Mouse (Mus musculus) liver, postnatal 0 days (tissue): ENCODE measurements around the gene Hrh3. TPM values are rescaled to one million over a fixed set of nuclear protein-coding genes. Genes with fewer than 3 reads are reported as not detected.

ENCODE experiments used
- ATAC-seq: fragments of 200-750 bp; cut with Nextera tagmentation; 2 replicates; pipeline ENCODE4 v1.8.0; 2017; ENCODE audit warnings: mild to moderate bottlenecking, moderate library complexity
- DNase-seq: peaks from one replicate; pipeline ENCODE4 v3.0.0-alpha.2; 2016
- H3K27ac ChIP-seq: fragments of 300-500 bp; sonication (generic); 2 replicates; pipeline ENCODE4 v1.5.1; 2014; ENCODE audit warnings: antibody characterized with exemption, moderate library complexity, mild to moderate bottlenecking, low read depth
- H3K27me3 ChIP-seq: fragments of 300-500 bp; sonication (generic); 2 replicates; pipeline ENCODE4 v1.6.1; 2014; ENCODE audit warnings: low read length, control low read depth, mixed read lengths; ENCODE audit not compliant: insufficient read depth
- H3K36me3 ChIP-seq: fragments of 300-500 bp; sonication (generic); replicated peaks from 2 replicates; pipeline ENCODE4 v1.6.1; 2014; ENCODE audit warnings: mild to moderate bottlenecking, control low read depth, low read length, moderate library complexity, mixed read lengths; ENCODE audit not compliant: insufficient read depth
- H3K4me1 ChIP-seq: fragments of 300-500 bp; sonication (generic); 2 replicates; pipeline ENCODE4 v1.6.1; 2014; ENCODE audit warnings: antibody characterized with exemption, mild to moderate bottlenecking, control low read depth; ENCODE audit not compliant: insufficient read depth
- H3K4me2 ChIP-seq: fragments of 300-500 bp; sonication (generic); 2 replicates; pipeline ENCODE4 v1.6.1; 2014; ENCODE audit warnings: low read depth, mild to moderate bottlenecking, low read length, moderate library complexity, mixed read lengths
- H3K4me3 ChIP-seq: fragments of 300-500 bp; sonication (generic); 2 replicates; pipeline ENCODE4 v1.5.1; 2014; ENCODE audit warnings: low read depth, low read length
- H3K9ac ChIP-seq: fragments of 300-500 bp; sonication (generic); replicated peaks from 2 replicates; pipeline ENCODE4 v1.6.1; 2014; ENCODE audit warnings: mild to moderate bottlenecking, moderate library complexity
- H3K9me3 ChIP-seq: fragments of 300-500 bp; sonication (generic); 2 replicates; pipeline ENCODE4 v1.6.1; 2016; ENCODE audit warnings: mild to moderate bottlenecking, control low read depth, low read length, mixed read lengths
- CTCF ChIP-seq: sonication (generic); IDR thresholded peaks from 2 replicates; pipeline ENCODE4 v1.5.1; 2016; ENCODE audit warnings: antibody characterized with exemption, low read depth
- EP300 ChIP-seq: IDR thresholded peaks from 2 replicates; pipeline ENCODE4 v1.6.1; 2016; ENCODE audit warnings: antibody characterized with exemption, low read depth, mild to moderate bottlenecking
- WGBS: fragments of 180-500 bp; shearing (Covaris S2); extraction: QIAGEN DNeasy Blood & Tissue Kit; methylation state at CpG from one replicate; pipeline ENCODE4 v1.1.7; 2014; ENCODE audit not compliant: insufficient replicate concordance; 5-methylcytosine and 5-hydroxymethylcytosine counted together
- polyA plus RNA-seq: library from polyadenylated mRNA; unstranded; fragments of >200 nt; fragmentation: Nextera tagmentation; extraction: Ambion mirVana; gene quantifications from 2 replicates; pipeline ENCODE4 v1.2.1, GENCODE M21; 2015

The Hrh3 gene
- polyA plus RNA-seq, 1 experiment from 2014 or later = not detected

GRCm38 (mm10) chr2:180133231-180133630 is 28.9 kb upstream of the Hrh3 start:
- 59% methylated on average over 4 of the region's 4 CpGs for WGBS
- DNase-seq = no peak
- ATAC-seq = no peak

GRCm38 (mm10) chr2:180127675-180128074 is 23.4 kb upstream of the Hrh3 start:
- H3K4me1 ChIP-seq = peaks cover 23% of the 10 kb centered on the region
- TF ChIP-seq CTCF = no peak
- H3K9ac ChIP-seq = no peak overlapping the region
- ATAC-seq (peak; percentile 33; the same call in 1 of the 2 replicates), DNase-seq (no peak)
- WGBS = 25% methylated on average over 1 of the region's 1 CpGs
- H3K36me3 ChIP-seq = no peaks in the 10 kb centered on the region
- H3K27me3 ChIP-seq = no peaks in the 10 kb centered on the region
- no peaks in the 10 kb centered on the region for H3K9me3 ChIP-seq
- H3K27ac ChIP-seq = peak overlapping the region; percentile 48; the same call in 1 of the 2 replicates
- H3K4me3 ChIP-seq = no peak overlapping the region
- peak overlapping the region; percentile 23; the same call in 1 of the 2 replicates for H3K4me2 ChIP-seq

More at GRCm38 (mm10) chr2:180133231-180133630, 28.9 kb upstream of the Hrh3 start:
- Histone ChIP-seq H3K4me2 (no peak overlapping the region), H3K9me3 (no peaks in the 10 kb centered on the region), H3K36me3 (0 out of 2 replicates have a peak, but pooled peaks cover 4% of the 10 kb centered on the region), H3K27ac (no peak overlapping the region), H3K4me3 (no peak overlapping the region), H3K27me3 (no peaks in the 10 kb centered on the region), H3K4me1 (peaks cover 4% of the 10 kb centered on the region; the same call in 1 of the 2 replicates), H3K9ac (no peak overlapping the region)
- no peak for TF ChIP-seq EP300
- no peak for TF ChIP-seq CTCF

DNA sequence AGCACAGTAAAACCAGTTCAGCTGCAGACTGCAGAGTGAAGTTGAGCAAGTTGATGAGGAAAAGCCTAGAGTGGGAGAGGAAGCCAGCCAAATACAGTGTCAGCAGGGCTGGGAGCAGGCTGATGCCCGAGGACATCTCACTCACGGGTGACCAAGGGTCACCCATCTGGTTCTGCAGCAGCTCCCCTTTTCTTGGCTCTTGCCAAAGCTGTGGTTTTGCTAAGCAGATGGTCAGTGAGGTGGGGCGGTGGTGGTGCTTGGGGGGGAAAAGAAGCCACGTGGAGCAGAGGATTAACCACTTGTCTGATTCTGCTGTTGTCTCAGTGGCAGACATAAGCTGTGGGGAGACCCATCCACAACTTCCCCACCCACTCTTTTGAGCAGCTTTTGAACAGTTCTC is 21.9 kb upstream of the Hrh3 start:
- peaks cover 23% of the 10 kb centered on the region for H3K4me1 ChIP-seq
- H3K4me2 ChIP-seq = no peak overlapping the region
- no peak overlapping the region for H3K9ac ChIP-seq
- peak overlapping the region; percentile 18; the same call in 1 of the 2 replicates for H3K27ac ChIP-seq
- H3K36me3 ChIP-seq = no peaks in the 10 kb centered on the region
- WGBS = 14% methylated on average over 4 of the region's 4 CpGs
- H3K27me3 ChIP-seq = no peaks in the 10 kb centered on the region
- DNase-seq (no peak), ATAC-seq (no peak; the same call in 1 of the 2 replicates)
- no peaks in the 10 kb centered on the region for H3K9me3 ChIP-seq
- no peak for TF ChIP-seq EP300
- no peak for TF ChIP-seq CTCF
- no peak overlapping the region for H3K4me3 ChIP-seq

DNA sequence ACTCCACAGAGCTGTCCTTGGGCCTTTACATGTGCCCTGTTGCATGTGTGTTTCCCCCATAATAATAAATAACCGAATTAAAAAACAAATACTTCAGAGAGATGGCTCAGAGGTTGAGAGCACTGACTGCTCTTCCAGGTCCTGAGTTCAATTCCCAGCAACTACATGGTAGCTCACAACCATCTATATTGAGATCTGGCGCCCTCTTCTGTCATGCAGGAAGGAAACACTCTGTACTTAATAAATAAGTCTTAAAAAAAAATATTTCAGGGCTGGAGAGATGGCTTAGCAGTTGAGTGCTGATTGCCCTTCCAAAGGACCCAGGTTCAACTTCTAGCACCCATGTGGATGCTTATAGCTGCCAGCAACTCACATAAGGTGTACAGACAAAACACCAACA is 19.9 kb upstream of the Hrh3 start:
- DNase-seq (no peak), ATAC-seq (no peak)
- no peak overlapping the region for H3K4me3 ChIP-seq
- no peaks in the 10 kb centered on the region for H3K27me3 ChIP-seq
- no peak overlapping the region for H3K27ac ChIP-seq
- WGBS = 86% methylated on average over 2 of the region's 2 CpGs
- no peak overlapping the region for H3K9ac ChIP-seq
- H3K36me3 ChIP-seq = no peaks in the 10 kb centered on the region
- no peaks in the 10 kb centered on the region for H3K9me3 ChIP-seq
- peaks cover 36% of the 10 kb centered on the region for H3K4me1 ChIP-seq
- no peak overlapping the region for H3K4me2 ChIP-seq
- TF ChIP-seq EP300 (no peak), CTCF (peak; percentile 32; the same call in 1 of the 2 replicates)

GRCm38 (mm10) chr2:180120292-180120761 is 16.0 kb upstream of the Hrh3 start:
- Histone ChIP-seq H3K4me1 (peaks cover 30% of the 10 kb centered on the region), H3K9ac (peak overlapping the region; percentile 86), H3K4me3 (peak overlapping the region; percentile 85), H3K4me2 (peak overlapping the region; percentile 92), H3K9me3 (no peaks in the 10 kb centered on the region), H3K36me3 (no peaks in the 10 kb centered on the region), H3K27ac (peak overlapping the region; percentile 79), H3K27me3 (no peaks in the 10 kb centered on the region)
- ATAC-seq (no peak), DNase-seq (no peak)
- TF ChIP-seq CTCF = no peak
- 36% methylated on average over 5 of the region's 5 CpGs for WGBS

- H3K36me3 ChIP-seq = no peaks in the 10 kb centered on the region
- TF ChIP-seq CTCF = no peak
- no peak for TF ChIP-seq EP300
- H3K27me3 ChIP-seq = no peaks in the 10 kb centered on the region
- peaks cover 30% of the 10 kb centered on the region for H3K4me1 ChIP-seq
- H3K4me3 ChIP-seq = peak overlapping the region; percentile 85
- peak overlapping the region; percentile 92 for H3K4me2 ChIP-seq
- peak overlapping the region; percentile 79 for H3K27ac ChIP-seq
- H3K9me3 ChIP-seq = no peaks in the 10 kb centered on the region
- H3K9ac ChIP-seq = peak overlapping the region; percentile 86
- ATAC-seq (peak; percentile 34), DNase-seq (no peak)
- under 1% methylated on average over 35 of the region's 68 CpGs for WGBS
Observed at GRCm38 (mm10) chr2:180119439-180120291, 15.4 kb upstream of the Hrh3 start.
